Mouse (Mus musculus): ENCODE measurements around the gene Dnajc14.
A peak's percentile ranks its signal among the peaks of the same experiment; 100 is the strongest.
"Not testable (repeated sequence)": the region's sequence is repeated elsewhere in the genome, so short reads cannot be mapped to it uniquely, and the experiment has no call there.

The Dnajc14 gene

GRCm38 (mm10) chr10:128821358-128822056 lies 17.6 kb downstream of the Dnajc14 start, which contains the start of gene Ormdl2:
Ormdl2 (minus strand) TSS chr10:128821645.
- DNase-seq (ENCODE audit: low spot score in 2 of 2) = peak; percentile 99

- DNase-seq (ENCODE audit: low spot score in 2 of 2) = no peak
These were observed 18.3 kb downstream of the Dnajc14 start for GRCm38 (mm10) chr10:128822135-128822534.

GRCm38 (mm10) chr10:128823087-128823486 lies 19.2 kb downstream of the Dnajc14 start:
- not testable (repeated sequence) for DNase-seq (ENCODE audit: low spot score in 2 of 2)

GRCm38 (mm10) chr10:128823821-128824220 lies 20.0 kb downstream of the Dnajc14 start:
- no peak for DNase-seq (ENCODE audit: low spot score in 2 of 2)

- no peak for DNase-seq (ENCODE audit: low spot score in 2 of 2)
These were observed 33.5 kb downstream of the Dnajc14 start for GRCm38 (mm10) chr10:128837400-128837799.

- no peak for DNase-seq (ENCODE audit: low spot score in 2 of 2)
These were observed 35.6 kb downstream of the Dnajc14 start for GRCm38 (mm10) chr10:128839434-128839833.

- DNase-seq (ENCODE audit: low spot score in 2 of 2) = no peak
These were observed 36.8 kb downstream of the Dnajc14 start for GRCm38 (mm10) chr10:128840612-128841011.

GRCm38 (mm10) chr10:128843260-128843659 lies 39.4 kb downstream of the Dnajc14 start:
- DNase-seq (ENCODE audit: low spot score in 2 of 2) = no peak

GRCm38 (mm10) chr10:128845516-128845915 lies 41.7 kb downstream of the Dnajc14 start:
- no peak for DNase-seq (ENCODE audit: low spot score in 2 of 2)

GRCm38 (mm10) chr10:128846664-128847063 lies 42.8 kb downstream of the Dnajc14 start:
- DNase-seq (ENCODE audit: low spot score in 2 of 2) = no peak

- no peak for DNase-seq (ENCODE audit: low spot score in 2 of 2)
These were observed 44.6 kb downstream of the Dnajc14 start for GRCm38 (mm10) chr10:128848426-128848825.

GRCm38 (mm10) chr10:128850339-128850738 lies 46.5 kb downstream of the Dnajc14 start:
- DNase-seq (ENCODE audit: low spot score in 2 of 2) = no peak

GRCm38 (mm10) chr10:128861176-128861575 lies 57.3 kb downstream of the Dnajc14 start:
- no peak for DNase-seq (ENCODE audit: low spot score in 2 of 2)

GRCm38 (mm10) chr10:128866042-128866441 lies 62.2 kb downstream of the Dnajc14 start:
- no peak for DNase-seq (ENCODE audit: low spot score in 2 of 2)

GRCm38 (mm10) chr10:128866518-128866917 lies 62.7 kb downstream of the Dnajc14 start:
- DNase-seq (ENCODE audit: low spot score in 2 of 2) = no peak

Data from frontal cortex, postnatal 36 days (tissue).